Mouse (Mus musculus) heart, embryonic 14.5 days (tissue): ENCODE measurements around the gene Calr4. TPM values are rescaled to one million over a fixed set of nuclear protein-coding genes. Genes with fewer than 3 reads are reported as not detected.
A peak's percentile ranks its signal among the peaks of the same experiment; 100 is the strongest.

ENCODE experiments used
- ATAC-seq: fragments of 200-750 bp; cut with Nextera tagmentation; 2 replicates; pipeline ENCODE4 v1.8.0; 2017; ENCODE audit warnings: low read depth, moderate TSS enrichment; ENCODE audit not compliant: insufficient number of reproducible peaks, insufficient read depth, low FRiP score
- H3K27ac ChIP-seq, 2 experiments: fragments of 200-500 bp in 1 of 2; fragments of 300-500 bp in 1 of 2; sonication (generic) in 1 of 2; replicated peaks in 1 of 2; 2 replicates each; pipeline ENCODE4 v1.5.1; 2012 to 2014; ENCODE audit warnings: low read depth in 2 of 2, low read length in 2 of 2, control low read depth in 1 of 2, mild to moderate bottlenecking in 1 of 2, mixed read lengths in 1 of 2; ENCODE audit not compliant: control insufficient read depth in 1 of 2, insufficient read depth in 1 of 2
- H3K27me3 ChIP-seq: fragments of 300-500 bp; sonication (generic); 2 replicates; pipeline ENCODE4 v1.6.1; 2014; ENCODE audit warnings: mild to moderate bottlenecking, low read length, control low read depth; ENCODE audit not compliant: control insufficient read depth, insufficient read depth
- H3K36me3 ChIP-seq: fragments of 300-500 bp; sonication (generic); 2 replicates; pipeline ENCODE4 v1.6.1; 2014; ENCODE audit warnings: mild to moderate bottlenecking, control low read depth, low read length, mixed read lengths; ENCODE audit not compliant: control insufficient read depth, insufficient read depth
- H3K4me1 ChIP-seq, 2 experiments: fragments of 200-500 bp in 1 of 2; fragments of 300-500 bp in 1 of 2; sonication (generic) in 1 of 2; 2 replicates each; pipeline ENCODE4 v1.6.1; 2012 to 2014; ENCODE audit warnings: low read length in 2 of 2, control low read depth in 1 of 2, mixed read lengths in 1 of 2; ENCODE audit not compliant: control insufficient read depth in 2 of 2, insufficient read depth in 2 of 2
- H3K4me2 ChIP-seq: fragments of 300-500 bp; sonication (generic); 2 replicates; pipeline ENCODE4 v1.6.1; 2014; ENCODE audit warnings: mild to moderate bottlenecking, low read length
- H3K4me3 ChIP-seq, 2 experiments: fragments of 200-500 bp in 1 of 2; fragments of 300-500 bp in 1 of 2; sonication (generic) in 1 of 2; 2 replicates each; pipeline ENCODE4 v1.5.1; 2012 to 2014; ENCODE audit warnings: low read length in 2 of 2, mild to moderate bottlenecking in 2 of 2, control low read depth in 1 of 2, low read depth in 1 of 2, moderate library complexity in 1 of 2; ENCODE audit not compliant: control insufficient read depth in 1 of 2, insufficient read depth in 1 of 2
- H3K9ac ChIP-seq: fragments of 300-500 bp; sonication (generic); 2 replicates; pipeline ENCODE4 v1.6.1; 2014; ENCODE audit warnings: mild to moderate bottlenecking, low read length
- H3K9me3 ChIP-seq: fragments of 300-500 bp; sonication (generic); 2 replicates; pipeline ENCODE4 v1.6.1; 2016; ENCODE audit warnings: low read length, control low read depth; ENCODE audit not compliant: control insufficient read depth
- WGBS: fragments of 180-500 bp; shearing (Covaris S2); extraction: QIAGEN DNeasy Blood & Tissue Kit; methylation state at CpG from one replicate; pipeline ENCODE4 v1.1.7; 2014; 5-methylcytosine and 5-hydroxymethylcytosine counted together
- polyA plus RNA-seq: library from polyadenylated mRNA; unstranded; fragments of >200 nt; fragmentation: Nextera tagmentation; extraction: Ambion mirVana; gene quantifications from 2 replicates; pipeline ENCODE4 v1.2.1, GENCODE M21; 2014

Gene Calr4
- polyA plus RNA-seq, 1 experiment from 2014 or later = 0.20 TPM

DNA sequence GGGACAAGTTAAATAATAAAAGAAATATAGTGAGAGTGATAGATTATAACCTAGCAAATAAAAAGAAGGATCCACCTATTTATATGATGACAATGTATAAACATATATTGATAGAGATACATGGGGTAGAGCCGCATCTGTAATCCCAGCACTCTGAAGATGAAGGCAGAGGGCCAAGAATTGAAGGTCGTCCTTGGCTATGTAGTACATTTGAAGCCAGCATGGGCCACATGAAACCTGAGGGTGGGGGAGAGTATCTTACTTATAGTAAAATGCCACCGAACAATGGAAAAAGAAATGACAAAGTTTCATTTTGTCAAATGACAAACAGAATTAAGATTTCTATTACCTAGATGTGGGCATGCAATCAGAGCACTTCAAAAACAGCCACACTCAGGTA lies 31.8 kb downstream of the Calr4 start:
- Histone ChIP-seq H3K9ac (no peak overlapping the region), H3K4me3 (no peak overlapping the region), H3K27me3 (no peaks in the 10 kb centered on the region), H3K4me2 (no peak overlapping the region), H3K36me3 (no peaks in the 10 kb centered on the region), H3K4me1 (peaks cover 0 to 2% of the 10 kb centered on the region in 2 experiments; a peak in 1 of 4 replicates), H3K27ac (no peak overlapping the region), H3K9me3 (no peaks in the 10 kb centered on the region)
- WGBS = 83% methylated on average over 3 of the region's 3 CpGs
- no peak for ATAC-seq

- H3K4me1 ChIP-seq = peaks cover 0 to 2% of the 10 kb centered on the region in 2 experiments; a peak in 1 of 4 replicates
- no peaks in the 10 kb centered on the region for H3K9me3 ChIP-seq
- no peak overlapping the region for H3K27ac ChIP-seq
- WGBS = 80% methylated on average over 2 of the region's 2 CpGs
- H3K4me3 ChIP-seq = no peak overlapping the region
- no peaks in the 10 kb centered on the region for H3K27me3 ChIP-seq
- no peak overlapping the region for H3K4me2 ChIP-seq
- no peaks in the 10 kb centered on the region for H3K36me3 ChIP-seq
- no peak overlapping the region for H3K9ac ChIP-seq
- ATAC-seq = no peak
Observed at GRCm38 (mm10) chr4:109266744-109267143, 32.5 kb downstream of the Calr4 start.

GRCm38 (mm10) chr4:109267452-109267851 lies 33.2 kb downstream of the Calr4 start:
- Histone ChIP-seq H3K4me1 (no peaks in the 10 kb centered on the region), H3K4me2 (no peak overlapping the region), H3K27me3 (no peaks in the 10 kb centered on the region), H3K36me3 (no peaks in the 10 kb centered on the region), H3K4me3 (no peak overlapping the region), H3K9me3 (no peaks in the 10 kb centered on the region), H3K27ac (no peak overlapping the region), H3K9ac (no peak overlapping the region)
- no peak for ATAC-seq
- WGBS = 80% methylated on average over 3 of the region's 3 CpGs

DNA sequence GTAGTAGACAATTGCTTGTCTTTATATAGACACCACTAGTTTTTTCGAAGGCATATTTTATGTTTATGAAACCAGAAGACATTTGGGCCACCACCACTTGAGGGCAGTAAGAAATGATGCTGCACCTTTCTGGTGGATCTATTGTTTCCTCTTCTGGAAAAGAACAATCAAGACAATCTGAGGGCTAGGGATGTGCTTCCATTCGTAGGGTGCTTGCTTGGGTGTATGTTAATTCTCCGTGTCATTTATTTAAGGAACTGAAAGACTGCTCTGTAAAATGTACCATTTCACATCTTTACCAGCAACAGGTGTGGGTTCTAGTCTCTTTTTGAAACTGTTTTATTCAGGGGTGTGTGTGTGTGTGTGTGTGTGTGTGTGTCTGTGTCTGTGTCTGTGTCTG lies 34.6 kb downstream of the Calr4 start:
- H3K4me1 ChIP-seq = no peaks in the 10 kb centered on the region
- H3K4me3 ChIP-seq = no peak overlapping the region
- H3K9ac ChIP-seq = no peak overlapping the region
- H3K4me2 ChIP-seq = no peak overlapping the region
- no peaks in the 10 kb centered on the region for H3K36me3 ChIP-seq
- H3K9me3 ChIP-seq = no peaks in the 10 kb centered on the region
- WGBS = 79% methylated on average over 3 of the region's 3 CpGs
- H3K27me3 ChIP-seq = no peaks in the 10 kb centered on the region
- ATAC-seq = no peak
- no peak overlapping the region for H3K27ac ChIP-seq

DNA sequence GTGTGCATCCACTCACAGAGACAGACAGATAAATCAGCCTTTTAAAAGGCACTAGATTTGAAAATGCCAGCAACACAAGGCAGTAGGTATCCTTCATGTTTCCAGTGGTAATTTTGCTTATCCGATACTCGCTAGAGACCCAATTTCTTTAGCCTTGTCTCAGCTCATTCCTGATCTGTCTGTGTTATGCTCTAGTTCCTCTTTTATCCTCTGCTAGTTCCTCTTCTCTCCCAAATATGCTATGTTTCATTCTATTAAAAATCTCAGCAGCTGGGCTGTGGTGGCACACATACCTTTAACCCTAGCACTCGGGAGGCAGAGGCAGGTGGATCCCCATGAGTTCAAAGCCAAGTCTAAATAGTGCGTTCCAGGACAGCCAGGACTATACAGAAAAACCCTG lies 37.5 kb downstream of the Calr4 start:
- no peak overlapping the region for H3K27ac ChIP-seq
- H3K4me2 ChIP-seq = no peak overlapping the region
- no peak for ATAC-seq
- no peaks in the 10 kb centered on the region for H3K27me3 ChIP-seq
- no peaks in the 10 kb centered on the region for H3K4me1 ChIP-seq
- H3K9me3 ChIP-seq = no peaks in the 10 kb centered on the region
- 92% methylated on average over 4 of the region's 4 CpGs for WGBS
- no peaks in the 10 kb centered on the region for H3K36me3 ChIP-seq
- H3K9ac ChIP-seq = no peak overlapping the region
- no peak overlapping the region for H3K4me3 ChIP-seq

GRCm38 (mm10) chr4:109273586-109274240 lies 39.4 kb downstream of the Calr4 start:
- H3K4me2 ChIP-seq = no peak overlapping the region
- no peak overlapping the region for H3K4me3 ChIP-seq
- no peak overlapping the region for H3K9ac ChIP-seq
- no peaks in the 10 kb centered on the region for H3K27me3 ChIP-seq
- no peaks in the 10 kb centered on the region for H3K36me3 ChIP-seq
- WGBS = 90% methylated on average over 2 of the region's 2 CpGs
- H3K4me1 ChIP-seq = no peaks in the 10 kb centered on the region
- ATAC-seq = no peak
- no peak overlapping the region for H3K27ac ChIP-seq
- H3K9me3 ChIP-seq = no peaks in the 10 kb centered on the region

GRCm38 (mm10) chr4:109279689-109280458 lies 45.6 kb downstream of the Calr4 start, which contains the start of gene Eps15:
TSS of gene Eps15 (plus strand) at chr4:109280268.
- ATAC-seq = peak; percentile 93
- peak within 1 kb of the TSS; percentile 79 for H3K4me2 ChIP-seq
- H3K9me3 ChIP-seq = no peaks in the 10 kb centered on the region
- H3K36me3 ChIP-seq = no peaks in the 10 kb centered on the region
- WGBS = 4% methylated on average over 38 of the region's 44 CpGs
- peak within 1 kb of the TSS; percentile 92 for H3K9ac ChIP-seq
- H3K27ac ChIP-seq = peak within 1 kb of the TSS in 1 of 2 experiments; percentile 82; a peak in 2 of 4 replicates
- H3K4me1 ChIP-seq = peaks cover 2 to 9% of the 10 kb centered on the region in 2 experiments; a peak in 3 of 4 replicates
- H3K4me3 ChIP-seq = peak within 1 kb of the TSS; percentile 90 to 96
- H3K27me3 ChIP-seq = no peaks in the 10 kb centered on the region
